ENCODE assay signal across 8 mouse cellular contexts in genomic region chr9:57070800-57071545, GRCm38 (mm10). TPM values are rescaled to one million over a fixed set of nuclear protein-coding genes. Genes with fewer than 3 reads are reported as not detected.
DNase-seq lines count a peak whose midpoint lies in the region; ATAC-seq lines count a peak whose summit lies in the region.

No protein-coding gene starts in this region.

- H3K4me3 ChIP-seq in megakaryocyte, embryonic 14.5 days (replicated peaks) = peak overlapping the region; percentile 96
- peak overlapping the region; percentile 83 for H3K4me3 ChIP-seq in embryonic facial prominence, embryonic 15.5 days (replicated peaks)
- H3K4me3 ChIP-seq in limb, embryonic 12.5 days (replicated peaks) = peak overlapping the region; percentile 93
- peak overlapping the region; percentile 74 for H3K4me3 ChIP-seq in stomach, embryonic 14.5 days (ENCODE audit: low read depth, low read length)

- WGBS in embryonic facial prominence, embryonic 15.5 days = 12% methylated on average over 5 of the region's 5 CpGs
- WGBS in limb, embryonic 12.5 days = 19% methylated on average over 5 of the region's 5 CpGs
- WGBS in stomach, embryonic 14.5 days = 11% methylated on average over 5 of the region's 5 CpGs

- peaks cover 52% of the 10 kb centered on the region for H3K4me1 ChIP-seq in megakaryocyte, embryonic 14.5 days
- peaks cover 25% of the 10 kb centered on the region for H3K4me1 ChIP-seq in embryonic facial prominence, embryonic 15.5 days
- H3K4me1 ChIP-seq in limb, embryonic 12.5 days (replicated peaks) = peaks cover 25% of the 10 kb centered on the region
- peaks cover 14% of the 10 kb centered on the region; the same call in 1 of the 2 replicates for H3K4me1 ChIP-seq in stomach, embryonic 14.5 days (ENCODE audit: control insufficient read depth, insufficient read depth, low read length)

- no peaks in the 10 kb centered on the region for H3K27me3 ChIP-seq in megakaryocyte, embryonic 14.5 days (replicated peaks)
- no peaks in the 10 kb centered on the region for H3K27me3 ChIP-seq in embryonic facial prominence, embryonic 15.5 days
- no peaks in the 10 kb centered on the region for H3K27me3 ChIP-seq in limb, embryonic 12.5 days
- no peaks in the 10 kb centered on the region for H3K27me3 ChIP-seq in stomach, embryonic 14.5 days (ENCODE audit: control insufficient read depth, insufficient read depth, low read length)

- DNase-seq in ovary, postnatal 14 days (ENCODE audit: low spot score) = no peak
- DNase-seq in right cerebral cortex, postnatal 4 days = no peak
- no peak for DNase-seq in kidney, adult 11 months

- no peaks in the 10 kb centered on the region for H3K9me3 ChIP-seq in megakaryocyte, embryonic 14.5 days
- H3K9me3 ChIP-seq in embryonic facial prominence, embryonic 15.5 days (replicated peaks) = no peaks in the 10 kb centered on the region
- no peaks in the 10 kb centered on the region for H3K9me3 ChIP-seq in limb, embryonic 12.5 days
- no peaks in the 10 kb centered on the region for H3K9me3 ChIP-seq in stomach, embryonic 14.5 days (ENCODE audit: control insufficient read depth, low read depth, low read length)

- H3K36me3 ChIP-seq in megakaryocyte, embryonic 14.5 days (replicated peaks; ENCODE audit: low read length) = no peaks in the 10 kb centered on the region
- no peaks in the 10 kb centered on the region for H3K36me3 ChIP-seq in embryonic facial prominence, embryonic 15.5 days
- no peaks in the 10 kb centered on the region; the same call in 1 of the 2 replicates for H3K36me3 ChIP-seq in limb, embryonic 12.5 days
- H3K36me3 ChIP-seq in stomach, embryonic 14.5 days (ENCODE audit: control insufficient read depth, insufficient read depth, low read length) = no peaks in the 10 kb centered on the region

- H3K27ac ChIP-seq in embryonic facial prominence, embryonic 15.5 days (replicated peaks) = peak overlapping the region; percentile 71
- H3K27ac ChIP-seq in limb, embryonic 12.5 days = peak overlapping the region; percentile 66
- H3K27ac ChIP-seq in stomach, embryonic 14.5 days (ENCODE audit: low read length) = peak overlapping the region; percentile 75

- H3K4me2 ChIP-seq in embryonic facial prominence, embryonic 15.5 days (replicated peaks) = peak overlapping the region; percentile 69
- peak overlapping the region; percentile 90 for H3K4me2 ChIP-seq in limb, embryonic 12.5 days
- H3K4me2 ChIP-seq in stomach, embryonic 14.5 days (replicated peaks; ENCODE audit: low read depth, low read length) = peak overlapping the region; percentile 87

- H3K9ac ChIP-seq in embryonic facial prominence, embryonic 15.5 days = peak overlapping the region; percentile 64
- peak overlapping the region; percentile 56 for H3K9ac ChIP-seq in limb, embryonic 12.5 days (replicated peaks)
- H3K9ac ChIP-seq in stomach, embryonic 14.5 days (replicated peaks; ENCODE audit: low read depth, low read length) = peak overlapping the region; percentile 36; the same call in 1 of the 2 replicates

- no peak for ATAC-seq in megakaryocyte, adult 5-6 weeks (ENCODE audit: poor library complexity, severe bottlenecking)
- no peak for ATAC-seq in embryonic facial prominence, embryonic 15.5 days (ENCODE audit: insufficient number of reproducible peaks, low FRiP score, low TSS enrichment, low read depth)
- no peak for ATAC-seq in limb, embryonic 12.5 days (ENCODE audit: insufficient number of reproducible peaks, insufficient read depth, low FRiP score, low TSS enrichment, low read depth)
- no peak for ATAC-seq in stomach, embryonic 14.5 days (ENCODE audit: insufficient number of reproducible peaks, insufficient read depth, low FRiP score, low read depth)

RNA-seq across cellular contexts. Expression of gene Sin3a, which starts 0.9 kb away (rescaled TPM):
- polyA plus RNA-seq in megakaryocyte, embryonic 14.5 days (2012; ENCODE audit: insufficient read depth, low replicate concordance) = 0.78 and 3.8 TPM in 2 replicates
- total RNA-seq in megakaryocyte, adult 5-6 weeks (2015) = 83.5 and 87.5 TPM in 2 replicates
- 89.8 and 96.9 TPM in 2 replicates for total RNA-seq in megakaryocyte, adult 5-6 weeks (2017)
- polyA plus RNA-seq in embryonic facial prominence, embryonic 15.5 days (2015; fragmentation: Nextera tagmentation; extraction: Ambion mirVana) = 28.0 and 32.8 TPM in 2 replicates
- polyA plus RNA-seq in limb, embryonic 12.5 days (2016; fragmentation: Nextera tagmentation; extraction: Ambion mirVana) = 42.1 and 54.4 TPM in 2 replicates
- 42.7 and 46.4 TPM in 2 replicates for polyA plus RNA-seq in stomach, embryonic 14.5 days (2014; fragmentation: Nextera tagmentation; extraction: Ambion mirVana)

RNA-seq across cellular contexts. Expression of gene Man2c1, which starts 59.5 kb away (rescaled TPM):
- 50.4 and 95.7 TPM in 2 replicates for polyA plus RNA-seq in megakaryocyte, embryonic 14.5 days (2012; ENCODE audit: insufficient read depth, low replicate concordance)
- 27.4 and 47.7 TPM in 2 replicates for total RNA-seq in megakaryocyte, adult 5-6 weeks (2015)
- 33.6 and 35.4 TPM in 2 replicates for total RNA-seq in megakaryocyte, adult 5-6 weeks (2017)
- polyA plus RNA-seq in embryonic facial prominence, embryonic 15.5 days (2015; fragmentation: Nextera tagmentation; extraction: Ambion mirVana) = 72.5 and 78.0 TPM in 2 replicates
- 70.7 and 70.8 TPM in 2 replicates for polyA plus RNA-seq in limb, embryonic 12.5 days (2016; fragmentation: Nextera tagmentation; extraction: Ambion mirVana)
- polyA plus RNA-seq in stomach, embryonic 14.5 days (2014; fragmentation: Nextera tagmentation; extraction: Ambion mirVana) = 43.7 and 45.3 TPM in 2 replicates
